Mouse (Mus musculus): Measurements from ENCODE around the gene Zfp263. TPM values are rescaled to one million over a fixed set of nuclear protein-coding genes. Genes with fewer than 3 reads are reported as not detected.
A peak's percentile ranks its signal among the peaks of the same experiment; 100 is the strongest.

Gene Zfp263
- polyA plus RNA-seq, 1 experiment: 19.6 TPM

- Histone ChIP-seq H3K4me1 (ENCODE audit: control insufficient read depth, insufficient read depth, low read length) (no peaks in the 10 kb centered on the region), H3K27ac (ENCODE audit: insufficient read depth, low read length) (no peak overlapping the region), H3K27me3 (ENCODE audit: control insufficient read depth, insufficient read depth, low read length) (no peaks in the 10 kb centered on the region), H3K4me3 (replicated peaks; ENCODE audit: insufficient read depth, low read depth, low read length) (no peak overlapping the region)
- TF ChIP-seq CTCF (IDR thresholded peaks at IDR 0.05; ENCODE audit: borderline replicate concordance, insufficient read depth, low read depth, low read length) (no peak), POLR2A (IDR thresholded peaks at IDR 0.05; ENCODE audit: borderline replicate concordance, insufficient read depth, low read length) (no peak)
- WGBS: 83% methylated on average over 6 of the region's 6 CpGs
- no peak for DNase-seq
Observed at GRCm38 (mm10) chr16:3727980-3728720, 15.7 kb upstream of the Zfp263 start.

DNA sequence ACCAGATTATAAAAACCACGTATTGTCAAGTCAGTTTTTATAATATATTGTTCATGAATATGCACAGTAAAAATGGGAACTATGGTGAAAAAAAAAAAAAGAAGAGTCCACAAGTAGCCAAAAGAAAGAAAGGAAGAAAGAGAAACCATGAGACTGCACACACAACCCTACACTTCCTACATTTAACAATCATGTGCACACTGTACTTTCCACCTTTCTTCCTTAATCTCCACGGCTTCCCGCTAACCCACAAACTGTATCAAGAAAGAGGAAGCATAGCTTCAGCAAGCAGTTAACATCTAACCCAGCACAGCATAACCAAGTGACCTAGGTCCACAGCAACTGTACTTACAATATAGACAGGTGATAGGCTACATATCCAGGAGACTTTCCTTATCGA is 11.3 kb upstream of the Zfp263 start:
- Histone ChIP-seq H3K27ac (ENCODE audit: insufficient read depth, low read length) (no peak overlapping the region), H3K27me3 (ENCODE audit: control insufficient read depth, insufficient read depth, low read length) (no peaks in the 10 kb centered on the region), H3K4me3 (replicated peaks; ENCODE audit: insufficient read depth, low read depth, low read length) (no peak overlapping the region), H3K4me1 (ENCODE audit: control insufficient read depth, insufficient read depth, low read length) (no peaks in the 10 kb centered on the region)
- DNase-seq: no peak
- WGBS: 91% methylated on average over 4 of the region's 4 CpGs
- no peak for TF ChIP-seq POLR2A (IDR thresholded peaks at IDR 0.05; ENCODE audit: borderline replicate concordance, insufficient read depth, low read length)
- TF ChIP-seq CTCF (IDR thresholded peaks at IDR 0.05; ENCODE audit: borderline replicate concordance, insufficient read depth, low read depth, low read length): no peak

DNA sequence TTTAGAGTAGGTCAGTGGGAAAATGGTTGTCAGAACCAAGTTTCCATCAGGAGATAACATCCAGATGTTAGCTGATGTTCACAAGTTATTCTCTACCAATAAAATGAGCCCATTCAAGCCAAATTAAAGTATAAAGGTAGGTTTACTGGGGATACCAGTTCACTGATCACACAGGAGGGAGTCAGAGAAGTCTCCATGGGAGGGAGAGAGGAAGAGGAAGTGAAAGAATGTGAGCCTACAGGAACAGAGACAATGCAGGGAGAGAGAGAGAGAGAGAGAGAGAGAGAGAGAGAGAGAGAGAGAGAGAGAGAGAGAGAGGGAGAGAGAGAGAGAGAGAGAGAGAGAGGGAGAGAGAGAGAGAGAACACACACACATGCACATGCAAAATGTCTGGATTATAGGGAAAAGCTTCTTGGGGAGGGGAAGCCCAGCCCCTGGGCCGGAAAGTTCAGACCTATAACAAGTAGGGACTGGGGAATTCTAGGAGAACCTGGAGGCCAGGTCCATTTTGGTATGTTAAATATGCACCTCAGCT is 10.6 kb upstream of the Zfp263 start:
- Histone ChIP-seq H3K27me3 (ENCODE audit: control insufficient read depth, insufficient read depth, low read length) (no peaks in the 10 kb centered on the region), H3K4me3 (replicated peaks; ENCODE audit: insufficient read depth, low read depth, low read length) (no peak overlapping the region), H3K4me1 (ENCODE audit: control insufficient read depth, insufficient read depth, low read length) (no peaks in the 10 kb centered on the region), H3K27ac (ENCODE audit: insufficient read depth, low read length) (no peak overlapping the region)
- WGBS: 67% methylated on average over 1 of the region's 1 CpGs
- TF ChIP-seq POLR2A (IDR thresholded peaks at IDR 0.05; ENCODE audit: borderline replicate concordance, insufficient read depth, low read length) (no peak), CTCF (IDR thresholded peaks at IDR 0.05; ENCODE audit: borderline replicate concordance, insufficient read depth, low read depth, low read length) (no peak)
- DNase-seq: no peak

DNA sequence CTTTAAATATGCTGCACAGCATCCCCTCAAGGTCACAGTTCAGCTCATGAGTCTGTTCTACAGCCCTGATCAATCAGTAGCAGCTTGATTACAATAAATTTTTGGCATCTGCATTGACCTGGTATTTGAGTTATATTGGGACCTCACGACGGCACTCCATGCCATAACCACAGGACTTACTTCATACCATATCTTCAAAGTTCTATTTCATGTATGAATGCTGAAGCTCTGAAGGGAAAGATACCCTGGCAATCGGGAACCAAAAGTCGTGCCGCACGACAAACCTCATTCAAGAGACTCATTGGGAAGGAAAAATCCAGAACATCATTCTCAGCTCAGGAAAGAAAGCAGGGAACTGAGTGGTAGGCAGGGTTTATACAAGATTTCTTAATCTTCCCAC is 1.4 kb upstream of the Zfp263 start:
- Histone ChIP-seq H3K4me1 (ENCODE audit: control insufficient read depth, insufficient read depth, low read length) (no peaks in the 10 kb centered on the region; the same call in 1 of the 2 replicates), H3K4me3 (replicated peaks; ENCODE audit: insufficient read depth, low read depth, low read length) (no peak overlapping the region), H3K27ac (ENCODE audit: insufficient read depth, low read length) (no peak overlapping the region), H3K27me3 (ENCODE audit: control insufficient read depth, insufficient read depth, low read length) (no peaks in the 10 kb centered on the region)
- no peak for TF ChIP-seq CTCF (IDR thresholded peaks at IDR 0.05; ENCODE audit: borderline replicate concordance, insufficient read depth, low read depth, low read length)
- no peak for TF ChIP-seq POLR2A (IDR thresholded peaks at IDR 0.05; ENCODE audit: borderline replicate concordance, insufficient read depth, low read length)
- DNase-seq: peak; percentile 3 to 14
- WGBS: 98% methylated on average over 6 of the region's 6 CpGs

DNA sequence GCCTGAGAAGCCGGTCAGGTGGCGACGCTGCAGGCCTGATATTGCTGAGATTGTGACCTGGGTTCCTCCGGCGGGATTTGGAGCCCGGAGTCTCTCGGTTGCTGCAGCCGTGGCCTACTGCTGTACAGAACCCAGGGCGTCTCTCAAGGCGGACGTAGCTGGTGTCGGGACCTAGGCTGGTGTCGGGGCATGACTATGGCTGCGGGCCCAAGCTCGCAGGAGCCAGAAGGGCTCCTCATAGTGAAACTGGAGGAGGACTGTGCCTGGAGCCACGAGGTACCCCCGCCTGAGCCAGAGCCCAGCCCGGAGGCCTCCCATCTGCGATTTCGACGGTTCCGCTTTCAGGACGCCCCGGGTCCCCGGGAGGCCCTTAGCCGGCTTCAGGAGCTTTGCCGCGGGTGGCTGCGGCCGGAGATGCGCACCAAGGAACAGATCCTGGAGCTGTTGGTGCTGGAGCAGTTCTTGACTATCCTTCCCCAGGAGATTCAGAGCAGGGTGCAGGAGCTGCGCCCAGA is 350 bp downstream of the Zfp263 start:
- peak overlapping the region; percentile 85 for H3K4me3 ChIP-seq (replicated peaks; ENCODE audit: insufficient read depth, low read depth, low read length)
- under 1% methylated on average over 32 of the region's 32 CpGs for WGBS
- no peak for DNase-seq
- TF ChIP-seq CTCF (IDR thresholded peaks at IDR 0.05; ENCODE audit: borderline replicate concordance, insufficient read depth, low read depth, low read length) (no peak), POLR2A (IDR thresholded peaks at IDR 0.05; ENCODE audit: borderline replicate concordance, insufficient read depth, low read length) (no peak)
- no peaks in the 10 kb centered on the region; the same call in 1 of the 2 replicates for H3K4me1 ChIP-seq (ENCODE audit: control insufficient read depth, insufficient read depth, low read length)
- H3K27ac ChIP-seq (ENCODE audit: insufficient read depth, low read length): peak overlapping the region; percentile 53; the same call in 1 of the 2 replicates
- H3K27me3 ChIP-seq (ENCODE audit: control insufficient read depth, insufficient read depth, low read length): no peaks in the 10 kb centered on the region

DNA sequence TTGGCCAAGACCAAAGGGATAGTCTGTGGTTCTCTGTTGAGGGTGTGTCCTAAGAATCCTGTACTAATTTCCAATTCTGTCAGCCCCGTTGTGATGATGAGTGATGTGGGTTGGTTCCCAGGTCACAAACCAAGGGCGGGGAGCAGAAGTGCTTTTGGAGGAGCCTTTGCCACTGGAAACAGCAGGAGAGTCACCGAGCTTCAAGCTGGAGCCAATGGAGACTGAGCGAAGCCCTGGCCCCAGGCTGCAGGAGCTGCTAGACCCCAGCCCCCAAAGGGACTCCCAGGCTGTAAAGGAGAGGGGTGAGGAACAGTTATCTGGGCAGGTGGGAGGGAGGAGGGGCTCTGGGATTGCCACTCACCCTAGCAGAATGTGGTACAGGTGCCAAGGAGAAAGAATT is 1.8 kb downstream of the Zfp263 start:
- no peak overlapping the region for H3K27ac ChIP-seq (ENCODE audit: insufficient read depth, low read length)
- H3K27me3 ChIP-seq (ENCODE audit: control insufficient read depth, insufficient read depth, low read length): no peaks in the 10 kb centered on the region
- H3K4me1 ChIP-seq (ENCODE audit: control insufficient read depth, insufficient read depth, low read length): no peaks in the 10 kb centered on the region; the same call in 1 of the 2 replicates
- DNase-seq: peak in 1 of 2 experiments; percentile 8
- WGBS: 83% methylated on average over 4 of the region's 4 CpGs
- H3K4me3 ChIP-seq (replicated peaks; ENCODE audit: insufficient read depth, low read depth, low read length): no peak overlapping the region
- TF ChIP-seq POLR2A (IDR thresholded peaks at IDR 0.05; ENCODE audit: borderline replicate concordance, insufficient read depth, low read length) (no peak), CTCF (IDR thresholded peaks at IDR 0.05; ENCODE audit: borderline replicate concordance, insufficient read depth, low read depth, low read length) (no peak)

GRCm38 (mm10) chr16:3748976-3749375 is 5.1 kb downstream of the Zfp263 start:
- Histone ChIP-seq H3K4me3 (replicated peaks; ENCODE audit: insufficient read depth, low read depth, low read length) (no peak overlapping the region), H3K4me1 (ENCODE audit: control insufficient read depth, insufficient read depth, low read length) (no peaks in the 10 kb centered on the region; the same call in 1 of the 2 replicates), H3K27ac (ENCODE audit: insufficient read depth, low read length) (no peak overlapping the region), H3K27me3 (ENCODE audit: control insufficient read depth, insufficient read depth, low read length) (no peaks in the 10 kb centered on the region)
- WGBS: 97% methylated on average over 3 of the region's 3 CpGs
- no peak for DNase-seq
- TF ChIP-seq CTCF (IDR thresholded peaks at IDR 0.05; ENCODE audit: borderline replicate concordance, insufficient read depth, low read depth, low read length) (no peak), POLR2A (IDR thresholded peaks at IDR 0.05; ENCODE audit: borderline replicate concordance, insufficient read depth, low read length) (no peak)

DNA sequence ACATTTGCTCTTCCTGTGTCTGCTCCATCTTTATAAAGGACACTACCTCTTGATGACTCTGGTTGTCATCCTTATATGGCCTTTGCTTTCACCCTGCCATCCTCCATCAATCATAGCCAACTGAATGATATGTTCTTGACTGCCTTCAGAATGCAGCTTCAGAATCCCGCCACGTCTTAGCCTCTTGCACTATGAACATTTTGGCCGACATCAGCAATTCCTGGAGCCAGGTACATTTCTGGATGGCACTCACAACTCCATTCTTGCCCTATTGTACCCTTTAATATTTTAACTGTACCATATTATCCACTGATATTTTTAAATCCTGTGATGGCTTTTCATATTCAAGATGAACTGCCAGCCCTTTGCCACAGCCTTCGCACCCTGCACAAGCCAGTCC is 27.7 kb downstream of the Zfp263 start:
- Histone ChIP-seq H3K4me1 (ENCODE audit: control insufficient read depth, insufficient read depth, low read length) (no peaks in the 10 kb centered on the region), H3K27me3 (ENCODE audit: control insufficient read depth, insufficient read depth, low read length) (no peaks in the 10 kb centered on the region), H3K4me3 (replicated peaks; ENCODE audit: insufficient read depth, low read depth, low read length) (no peak overlapping the region), H3K27ac (ENCODE audit: insufficient read depth, low read length) (no peak overlapping the region)
- no peak for TF ChIP-seq POLR2A (IDR thresholded peaks at IDR 0.05; ENCODE audit: borderline replicate concordance, insufficient read depth, low read length)
- DNase-seq: no peak
- 95% methylated on average over 4 of the region's 4 CpGs for WGBS

Measured in cerebellum, adult 2 months (tissue).